Mouse (Mus musculus): Measurements from ENCODE around the gene Ptprt. TPM values are rescaled to one million over a fixed set of nuclear protein-coding genes. Genes with fewer than 3 reads are reported as not detected.

Ptprt gene
- polyA plus RNA-seq, 1 experiment from 2014 or later = 4.0 TPM

DNA sequence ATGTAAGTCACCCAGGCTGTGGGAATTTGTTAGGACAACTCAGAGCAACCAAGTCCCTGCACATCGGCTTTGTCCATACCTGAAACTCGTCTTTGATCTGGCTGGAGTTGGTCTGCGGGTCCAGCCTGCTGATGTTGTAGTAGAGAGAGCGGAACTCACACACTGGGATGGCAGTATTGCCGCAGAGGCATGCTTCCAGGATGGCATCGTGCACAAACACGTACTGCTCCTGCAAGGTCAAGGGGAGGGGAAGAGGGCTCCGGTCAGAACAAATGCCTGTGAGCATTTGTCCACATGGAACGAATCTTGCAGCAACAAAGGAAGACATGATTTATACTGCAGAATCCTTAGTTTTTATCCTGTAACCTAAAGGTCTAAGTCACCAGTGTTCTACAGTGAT lies 1107.3 kb downstream of the Ptprt start:
- no peaks in the 10 kb centered on the region for H3K27me3 ChIP-seq (ENCODE audit: insufficient read depth, low read length)
- no peak overlapping the region for H3K27ac ChIP-seq
- 68% methylated on average over 9 of the region's 9 CpGs for WGBS
- no peaks in the 10 kb centered on the region for H3K4me1 ChIP-seq (replicated peaks; ENCODE audit: insufficient read depth, low read length)
- no peak overlapping the region for H3K4me2 ChIP-seq (ENCODE audit: low read length)
- no peaks in the 10 kb centered on the region for H3K9me3 ChIP-seq (replicated peaks; ENCODE audit: low read length)
- no peak for TF ChIP-seq CTCF (IDR thresholded peaks at IDR 0.05; ENCODE audit: low read depth)
- no peak overlapping the region for H3K9ac ChIP-seq (ENCODE audit: low read depth, low read length)
- DNase-seq (ENCODE audit: low spot score) (no peak), ATAC-seq (replicated peaks; ENCODE audit: low FRiP score, low read depth) (no peak)
- no peak overlapping the region for H3K4me3 ChIP-seq (replicated peaks; ENCODE audit: low read depth, low read length)
- no peaks in the 10 kb centered on the region for H3K36me3 ChIP-seq (ENCODE audit: insufficient read depth, low read length)

DNA sequence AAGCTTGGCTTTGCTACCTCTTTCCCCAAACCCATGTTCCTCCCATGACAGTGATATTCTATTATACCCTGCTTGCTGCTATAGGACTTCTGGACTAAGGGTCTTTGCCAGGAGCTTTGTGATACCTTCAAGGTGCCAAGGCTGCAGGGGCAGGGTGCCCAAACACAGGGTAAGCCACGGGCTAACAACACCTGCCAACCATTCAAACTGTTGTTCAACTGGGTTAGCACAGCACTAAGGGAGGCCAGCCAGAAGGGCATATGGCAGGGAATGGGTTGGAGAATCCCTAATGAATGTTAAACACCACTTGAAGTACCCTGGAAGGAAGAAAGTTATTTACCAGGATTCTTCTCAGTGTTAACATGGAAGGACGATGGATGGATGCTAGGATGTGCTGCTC lies 1108.9 kb downstream of the Ptprt start:
- Histone ChIP-seq H3K27ac (no peak overlapping the region), H3K4me3 (replicated peaks; ENCODE audit: low read depth, low read length) (no peak overlapping the region), H3K4me2 (ENCODE audit: low read length) (no peak overlapping the region), H3K36me3 (ENCODE audit: insufficient read depth, low read length) (no peaks in the 10 kb centered on the region), H3K4me1 (replicated peaks; ENCODE audit: insufficient read depth, low read length) (no peaks in the 10 kb centered on the region), H3K9ac (ENCODE audit: low read depth, low read length) (no peak overlapping the region), H3K9me3 (replicated peaks; ENCODE audit: low read length) (no peaks in the 10 kb centered on the region), H3K27me3 (ENCODE audit: insufficient read depth, low read length) (no peaks in the 10 kb centered on the region)
- ATAC-seq (replicated peaks; ENCODE audit: low FRiP score, low read depth) (no peak), DNase-seq (ENCODE audit: low spot score) (no peak)
- no peak for TF ChIP-seq CTCF (IDR thresholded peaks at IDR 0.05; ENCODE audit: low read depth)
- WGBS = 83% methylated on average over 2 of the region's 2 CpGs

DNA sequence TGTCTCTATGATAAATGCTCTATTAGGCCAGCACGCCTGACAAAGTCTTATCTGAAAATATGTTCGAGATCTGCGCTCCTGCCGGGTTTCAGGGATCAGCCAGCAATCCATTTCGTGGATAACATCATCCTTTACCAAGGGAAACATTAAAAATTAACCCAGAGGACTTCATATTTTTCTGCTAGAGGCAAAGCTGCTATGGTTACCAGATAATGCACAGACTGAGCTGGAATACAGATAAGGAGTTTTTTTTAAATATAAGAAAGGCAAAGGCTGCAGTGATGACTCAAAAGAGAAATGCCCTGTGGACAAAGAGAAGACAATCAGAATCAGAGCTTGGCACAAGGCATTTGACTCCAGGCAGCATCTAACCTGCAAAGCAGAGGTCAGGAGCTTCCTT lies 1111.4 kb downstream of the Ptprt start:
- ATAC-seq (replicated peaks; ENCODE audit: low FRiP score, low read depth) = no peak
- no peaks in the 10 kb centered on the region for H3K27me3 ChIP-seq (ENCODE audit: insufficient read depth, low read length)
- WGBS = 64% methylated on average over 5 of the region's 5 CpGs
- H3K36me3 ChIP-seq (ENCODE audit: insufficient read depth, low read length) = no peaks in the 10 kb centered on the region
- TF ChIP-seq CTCF (IDR thresholded peaks at IDR 0.05; ENCODE audit: low read depth) = no peak
- H3K4me2 ChIP-seq (ENCODE audit: low read length) = no peak overlapping the region
- no peaks in the 10 kb centered on the region for H3K9me3 ChIP-seq (replicated peaks; ENCODE audit: low read length)
- H3K27ac ChIP-seq = no peak overlapping the region
- H3K9ac ChIP-seq (ENCODE audit: low read depth, low read length) = no peak overlapping the region
- no peak overlapping the region for H3K4me3 ChIP-seq (replicated peaks; ENCODE audit: low read depth, low read length)
- DNase-seq (ENCODE audit: low spot score) = no peak
- H3K4me1 ChIP-seq (replicated peaks; ENCODE audit: insufficient read depth, low read length) = no peaks in the 10 kb centered on the region

DNA sequence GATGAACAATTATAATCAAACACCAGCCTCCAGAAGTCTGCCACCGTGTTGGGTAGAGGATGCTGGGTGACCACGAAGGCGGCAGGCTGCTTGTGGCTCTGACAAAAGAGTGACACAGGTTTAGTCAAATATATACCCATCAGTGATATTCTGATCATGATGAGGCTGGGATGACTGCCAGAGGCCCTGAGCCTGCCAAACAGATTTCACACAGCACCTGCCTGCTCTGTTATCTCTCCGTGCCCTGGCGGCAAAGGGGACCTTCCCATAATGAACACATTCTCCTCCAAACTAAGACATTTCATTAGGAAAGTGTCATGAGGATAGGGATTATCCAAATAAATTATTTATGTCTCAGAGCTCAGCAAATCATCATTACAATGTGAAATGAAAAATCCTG lies 1113.6 kb downstream of the Ptprt start:
- TF ChIP-seq CTCF (IDR thresholded peaks at IDR 0.05; ENCODE audit: low read depth) = no peak
- Histone ChIP-seq H3K27ac (no peak overlapping the region), H3K9me3 (replicated peaks; ENCODE audit: low read length) (no peaks in the 10 kb centered on the region), H3K36me3 (ENCODE audit: insufficient read depth, low read length) (no peaks in the 10 kb centered on the region), H3K9ac (ENCODE audit: low read depth, low read length) (no peak overlapping the region), H3K4me3 (replicated peaks; ENCODE audit: low read depth, low read length) (no peak overlapping the region), H3K4me2 (ENCODE audit: low read length) (no peak overlapping the region), H3K4me1 (replicated peaks; ENCODE audit: insufficient read depth, low read length) (no peaks in the 10 kb centered on the region), H3K27me3 (ENCODE audit: insufficient read depth, low read length) (no peaks in the 10 kb centered on the region)
- 94% methylated on average over 5 of the region's 5 CpGs for WGBS
- ATAC-seq (replicated peaks; ENCODE audit: low FRiP score, low read depth) (no peak), DNase-seq (ENCODE audit: low spot score) (no peak)

DNA sequence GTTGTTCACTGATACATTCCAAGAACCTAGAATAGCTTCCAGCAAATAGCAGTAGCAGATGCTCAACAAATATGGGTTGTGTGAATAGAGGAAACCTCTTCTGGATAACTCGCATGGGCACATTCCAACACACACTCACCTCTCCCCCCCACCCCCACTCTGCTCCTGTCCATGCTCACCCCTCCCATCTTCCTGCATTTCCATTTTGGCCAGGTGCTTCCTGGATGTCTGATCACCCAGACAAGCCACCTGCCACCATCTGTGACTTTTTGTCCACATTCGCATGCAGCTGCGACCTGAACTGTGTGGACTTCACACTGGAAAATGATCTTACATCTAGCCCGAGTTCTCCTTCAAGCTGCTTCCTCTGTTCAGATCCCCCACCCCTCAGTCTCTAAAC lies 1115.5 kb downstream of the Ptprt start:
- no peak for TF ChIP-seq CTCF (IDR thresholded peaks at IDR 0.05; ENCODE audit: low read depth)
- Histone ChIP-seq H3K36me3 (ENCODE audit: insufficient read depth, low read length) (no peaks in the 10 kb centered on the region), H3K4me1 (replicated peaks; ENCODE audit: insufficient read depth, low read length) (no peaks in the 10 kb centered on the region), H3K9ac (ENCODE audit: low read depth, low read length) (no peak overlapping the region), H3K9me3 (replicated peaks; ENCODE audit: low read length) (no peaks in the 10 kb centered on the region), H3K27ac (no peak overlapping the region), H3K4me3 (replicated peaks; ENCODE audit: low read depth, low read length) (no peak overlapping the region), H3K27me3 (ENCODE audit: insufficient read depth, low read length) (no peaks in the 10 kb centered on the region), H3K4me2 (ENCODE audit: low read length) (no peak overlapping the region)
- DNase-seq (ENCODE audit: low spot score) = no peak
- no peak for ATAC-seq (replicated peaks; ENCODE audit: low FRiP score, low read depth)
- 73% methylated on average over 4 of the region's 4 CpGs for WGBS

DNA sequence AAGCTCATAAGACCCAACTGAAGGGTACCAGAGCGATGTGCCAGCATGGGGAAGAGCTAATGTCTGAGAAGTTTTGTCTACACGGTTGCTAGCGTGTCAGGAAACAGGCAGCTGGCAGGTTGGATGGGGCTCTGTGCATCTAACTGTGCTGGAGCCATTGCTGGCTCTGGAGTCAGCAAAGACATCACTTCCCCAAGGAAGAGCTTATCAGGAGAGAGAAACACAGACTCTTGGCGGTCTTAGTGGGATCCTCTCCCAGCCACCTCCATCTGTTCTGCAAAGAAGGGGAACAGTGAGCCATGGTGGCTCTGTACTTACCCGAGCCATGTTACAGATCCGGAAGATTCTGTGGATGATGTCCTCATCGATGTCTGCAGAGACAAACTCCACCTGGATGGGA lies 1126.8 kb downstream of the Ptprt start:
- Histone ChIP-seq H3K4me1 (replicated peaks; ENCODE audit: insufficient read depth, low read length) (no peaks in the 10 kb centered on the region), H3K9me3 (replicated peaks; ENCODE audit: low read length) (no peaks in the 10 kb centered on the region), H3K4me2 (ENCODE audit: low read length) (no peak overlapping the region), H3K4me3 (replicated peaks; ENCODE audit: low read depth, low read length) (no peak overlapping the region), H3K9ac (ENCODE audit: low read depth, low read length) (no peak overlapping the region), H3K36me3 (ENCODE audit: insufficient read depth, low read length) (no peaks in the 10 kb centered on the region), H3K27ac (no peak overlapping the region), H3K27me3 (ENCODE audit: insufficient read depth, low read length) (no peaks in the 10 kb centered on the region)
- ATAC-seq (replicated peaks; ENCODE audit: low FRiP score, low read depth) (no peak), DNase-seq (ENCODE audit: low spot score) (no peak)
- TF ChIP-seq CTCF (IDR thresholded peaks at IDR 0.05; ENCODE audit: low read depth) = no peak
- WGBS = 87% methylated on average over 7 of the region's 7 CpGs

DNA sequence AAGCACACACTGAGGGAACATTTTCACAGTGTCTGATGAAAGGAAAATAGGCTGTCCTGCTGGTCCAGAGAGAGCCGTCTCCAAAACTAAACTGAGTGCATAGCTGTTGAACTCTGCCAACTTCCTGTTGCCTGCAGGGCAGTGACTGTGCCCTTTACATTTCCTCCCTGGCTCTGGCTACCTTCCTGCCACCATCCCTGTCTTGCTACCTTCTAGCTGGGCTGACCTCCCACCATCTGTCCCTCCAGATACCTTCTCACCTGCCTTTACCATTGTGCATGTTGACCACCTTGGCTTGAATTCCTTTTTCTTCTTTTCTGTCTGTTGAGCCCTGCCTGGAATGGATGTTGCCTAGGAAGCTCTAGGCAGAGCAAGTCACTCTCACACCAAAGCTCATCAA lies 1133.8 kb downstream of the Ptprt start:
- H3K4me3 ChIP-seq (replicated peaks; ENCODE audit: low read depth, low read length) = no peak overlapping the region
- H3K9ac ChIP-seq (ENCODE audit: low read depth, low read length) = no peak overlapping the region
- ATAC-seq (replicated peaks; ENCODE audit: low FRiP score, low read depth) (no peak), DNase-seq (ENCODE audit: low spot score) (no peak)
- H3K36me3 ChIP-seq (ENCODE audit: insufficient read depth, low read length) = no peaks in the 10 kb centered on the region
- WGBS = 50% methylated on average over 1 of the region's 1 CpGs
- H3K9me3 ChIP-seq (replicated peaks; ENCODE audit: low read length) = no peaks in the 10 kb centered on the region
- no peaks in the 10 kb centered on the region for H3K4me1 ChIP-seq (replicated peaks; ENCODE audit: insufficient read depth, low read length)
- H3K4me2 ChIP-seq (ENCODE audit: low read length) = no peak overlapping the region
- no peaks in the 10 kb centered on the region for H3K27me3 ChIP-seq (ENCODE audit: insufficient read depth, low read length)
- TF ChIP-seq CTCF (IDR thresholded peaks at IDR 0.05; ENCODE audit: low read depth) = no peak
- no peak overlapping the region for H3K27ac ChIP-seq
